Mouse (Mus musculus) bone marrow macrophage, adult 2 months (primary cell): Measurements from ENCODE around the gene Fabp2. TPM values are rescaled to one million over a fixed set of nuclear protein-coding genes. Genes with fewer than 3 reads are reported as not detected.

ENCODE experiments used
- H3K27ac ChIP-seq: 2 replicates; pipeline ENCODE4 v1.5.1; 2012; ENCODE audit warnings: low read depth, low read length; ENCODE audit not compliant: insufficient read depth
- H3K4me1 ChIP-seq: 2 replicates; pipeline ENCODE4 v1.6.1; 2012; ENCODE audit warnings: low read length; ENCODE audit not compliant: control insufficient read depth, insufficient read depth
- H3K4me3 ChIP-seq: 2 replicates; pipeline ENCODE4 v1.5.1; 2012; ENCODE audit warnings: mild to moderate bottlenecking, low read length, moderate library complexity; ENCODE audit not compliant: insufficient read depth
- CTCF ChIP-seq: IDR thresholded peaks from 2 replicates; pipeline ENCODE4 v1.5.1; 2012; ENCODE audit warnings: low read depth, mild to moderate bottlenecking, low read length, moderate library complexity
- POLR2A ChIP-seq: IDR thresholded peaks from 2 replicates; pipeline ENCODE4 v1.6.1; 2012; ENCODE audit warnings: mild to moderate bottlenecking, low read depth, low read length, borderline replicate concordance
- polyA plus RNA-seq: library from polyadenylated mRNA; stranded (reverse); fragments of >200 nt; gene quantifications from 2 replicates; pipeline ENCODE4 v1.2.4, GENCODE M21; 2012; ENCODE audit not compliant: missing spikeins, insufficient read depth, insufficient read length

The Fabp2 gene
- not detected in 2 replicates for polyA plus RNA-seq

DNA sequence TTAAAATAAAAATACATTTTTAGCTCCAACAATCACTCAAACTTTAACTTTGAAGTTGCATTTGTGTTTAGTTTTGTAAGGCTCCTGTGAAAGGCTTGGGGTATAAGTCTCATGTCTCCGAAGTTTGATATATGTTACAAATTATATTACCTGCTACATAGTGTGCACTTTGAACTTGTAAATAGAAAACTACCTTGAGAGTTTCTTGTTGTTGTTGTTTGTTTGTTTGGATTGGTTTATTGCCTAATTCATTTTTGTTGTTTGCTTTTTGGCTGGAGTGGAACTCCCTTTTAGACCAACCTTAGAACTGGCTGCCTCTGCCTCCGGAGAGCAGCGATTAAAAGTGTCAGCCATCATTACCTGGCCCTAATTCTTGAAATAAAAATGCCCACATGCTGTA, at the start of gene Fabp2:
Fabp2 (plus strand) TSS at position 301 of the 400 bp plus-strand sequence.
- TF ChIP-seq POLR2A: no peak
- no peak for TF ChIP-seq CTCF
- H3K27ac ChIP-seq: no peak within 1 kb of the TSS

DNA sequence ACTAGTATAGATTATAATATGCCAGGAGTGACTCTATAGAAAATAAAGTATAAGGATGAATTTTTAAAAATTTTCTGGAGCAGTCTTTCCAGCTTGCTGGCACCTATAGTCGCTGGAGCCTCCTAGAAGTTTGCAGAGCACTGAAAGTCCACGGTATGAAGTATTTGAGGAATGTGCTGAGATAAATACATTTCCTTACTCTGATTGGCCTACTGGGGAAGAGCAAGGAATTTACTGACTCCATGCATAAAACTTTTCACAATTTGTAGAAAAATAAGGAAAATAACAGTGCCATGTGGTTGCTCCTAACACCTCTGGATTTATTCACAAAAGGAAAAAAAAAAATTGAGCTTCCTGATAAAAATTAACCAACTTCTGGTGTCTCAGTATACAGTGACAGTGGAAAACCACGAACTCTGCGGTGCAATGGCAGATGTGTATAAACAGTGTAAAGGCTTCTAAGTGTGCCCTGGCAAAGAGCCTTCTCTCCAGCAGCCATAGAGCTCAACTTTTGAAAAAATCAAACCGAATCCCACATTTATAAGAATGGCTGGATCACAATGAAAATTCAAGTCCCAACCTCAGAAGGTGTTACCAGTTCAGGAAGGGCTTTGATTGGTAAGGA, 46.4 kb upstream of the Fabp2 start:
- Histone ChIP-seq H3K4me1 (no peaks in the 10 kb centered on the region), H3K4me3 (no peak overlapping the region), H3K27ac (no peak overlapping the region)
- TF ChIP-seq POLR2A (no peak), CTCF (no peak)

More for the DNA sequence above, at the start of gene Fabp2:
- Histone ChIP-seq H3K4me3 (no peak within 1 kb of the TSS), H3K4me1 (no peaks in the 10 kb centered on the region)

DNA sequence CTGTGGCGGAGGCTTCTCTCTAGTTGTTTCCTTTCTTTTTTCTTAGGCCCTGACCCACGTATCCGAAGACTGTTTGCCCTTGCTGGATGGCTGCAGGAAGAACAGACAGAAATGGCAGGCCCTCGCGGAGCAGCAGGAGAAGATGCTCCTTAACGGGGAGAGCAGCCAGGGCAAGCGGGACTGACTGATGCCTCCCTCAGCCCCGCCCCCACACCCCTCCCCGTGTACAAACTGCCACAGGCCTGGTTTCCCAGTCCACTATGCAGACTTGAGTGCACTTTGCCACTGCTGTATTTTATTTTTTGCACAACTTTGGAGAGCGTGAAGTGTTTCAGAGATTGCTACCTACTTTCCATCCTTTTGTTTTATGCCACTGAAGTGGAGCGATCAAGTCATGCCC, 39.7 kb upstream of the Fabp2 start:
- Histone ChIP-seq H3K27ac (no peak overlapping the region), H3K4me3 (no peak overlapping the region), H3K4me1 (no peaks in the 10 kb centered on the region)
- TF ChIP-seq POLR2A: no peak
- no peak for TF ChIP-seq CTCF

DNA sequence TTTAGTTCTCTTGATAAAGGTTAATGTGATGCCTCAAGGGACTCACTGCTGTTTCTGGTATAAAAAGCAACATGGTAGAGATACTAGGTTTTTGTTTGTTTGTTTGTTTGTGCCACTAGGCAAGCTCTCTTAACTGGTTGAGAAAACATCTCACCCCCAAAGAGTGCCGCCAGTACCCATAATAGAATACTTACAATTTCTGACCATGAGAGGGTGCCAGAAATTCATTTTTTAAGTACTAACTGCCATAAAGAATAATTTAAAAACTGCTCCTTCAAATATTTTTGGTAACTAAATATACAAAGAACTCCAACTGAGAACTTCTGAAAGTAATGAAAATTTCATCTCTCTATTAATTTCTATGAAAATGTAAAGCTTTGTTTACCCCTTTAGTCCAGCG, 35.0 kb upstream of the Fabp2 start:
- Histone ChIP-seq H3K27ac (no peak overlapping the region), H3K4me1 (no peaks in the 10 kb centered on the region), H3K4me3 (no peak overlapping the region)
- TF ChIP-seq CTCF: no peak
- no peak for TF ChIP-seq POLR2A

DNA sequence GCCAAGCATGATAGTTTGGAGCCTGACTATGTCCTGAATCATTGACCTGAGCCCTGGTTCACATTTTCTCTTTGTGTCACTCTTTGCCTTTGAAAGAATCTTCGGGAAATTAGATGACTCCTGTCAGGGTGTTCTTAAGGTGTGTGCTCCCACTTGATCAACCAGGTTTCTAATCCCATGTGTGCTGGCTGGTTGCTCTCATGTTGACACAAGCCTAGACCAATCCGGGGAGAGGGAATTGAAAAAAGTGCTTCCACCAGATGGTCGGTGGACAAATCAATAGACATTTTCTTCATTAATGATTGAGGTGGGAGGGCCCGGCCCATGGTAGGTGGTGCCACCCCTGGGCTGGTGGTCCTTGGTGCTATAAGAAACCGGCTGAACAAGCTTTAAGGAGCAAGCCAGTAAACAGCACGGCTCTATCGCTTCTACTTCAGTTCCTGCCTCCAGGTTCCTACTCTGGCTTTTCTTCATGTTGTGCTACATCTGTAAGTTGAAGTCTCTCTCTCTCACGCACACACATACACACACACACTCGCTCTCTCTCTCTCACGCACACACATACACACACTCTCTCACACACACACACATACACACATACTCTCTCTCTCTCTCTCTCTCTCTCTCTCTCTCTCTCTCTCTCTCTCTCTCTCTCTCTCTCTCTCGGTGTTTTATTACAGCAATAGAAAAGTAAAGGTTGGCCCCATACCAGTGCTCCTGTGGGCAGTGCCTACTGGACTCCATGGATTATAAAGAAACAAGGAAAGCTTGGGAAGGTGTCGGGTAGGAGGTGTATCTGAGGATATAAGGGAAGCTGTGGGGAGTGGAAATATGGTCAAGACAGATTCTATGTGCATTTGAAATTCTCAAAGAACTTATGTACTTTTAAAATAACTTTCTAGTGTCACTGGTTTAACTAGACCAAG, 34.0 kb upstream of the Fabp2 start:
- H3K27ac ChIP-seq: no peak overlapping the region
- no peak overlapping the region for H3K4me3 ChIP-seq
- TF ChIP-seq CTCF: no peak
- TF ChIP-seq POLR2A: no peak
- no peaks in the 10 kb centered on the region for H3K4me1 ChIP-seq

DNA sequence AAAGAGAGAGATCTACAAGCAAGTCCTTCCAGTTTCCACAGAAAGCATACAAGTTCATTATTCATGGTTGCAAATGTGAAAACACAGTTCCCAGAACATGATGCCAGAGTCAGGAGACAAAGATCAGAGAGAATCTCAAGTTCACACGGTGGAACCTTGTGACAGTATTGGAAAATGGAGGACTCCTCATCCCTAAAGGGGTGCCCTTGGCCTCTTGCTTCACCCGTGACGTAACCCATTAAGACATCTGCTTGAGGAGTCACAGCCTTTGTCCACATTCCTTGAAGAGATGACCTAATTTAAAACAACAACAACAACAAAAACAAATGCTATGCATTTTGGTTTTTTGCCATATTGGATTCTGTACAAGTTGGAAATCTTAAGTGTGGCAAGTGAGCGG, 29.8 kb upstream of the Fabp2 start:
- H3K4me1 ChIP-seq: no peaks in the 10 kb centered on the region
- H3K27ac ChIP-seq: no peak overlapping the region
- H3K4me3 ChIP-seq: no peak overlapping the region
- TF ChIP-seq POLR2A (no peak), CTCF (no peak)

DNA sequence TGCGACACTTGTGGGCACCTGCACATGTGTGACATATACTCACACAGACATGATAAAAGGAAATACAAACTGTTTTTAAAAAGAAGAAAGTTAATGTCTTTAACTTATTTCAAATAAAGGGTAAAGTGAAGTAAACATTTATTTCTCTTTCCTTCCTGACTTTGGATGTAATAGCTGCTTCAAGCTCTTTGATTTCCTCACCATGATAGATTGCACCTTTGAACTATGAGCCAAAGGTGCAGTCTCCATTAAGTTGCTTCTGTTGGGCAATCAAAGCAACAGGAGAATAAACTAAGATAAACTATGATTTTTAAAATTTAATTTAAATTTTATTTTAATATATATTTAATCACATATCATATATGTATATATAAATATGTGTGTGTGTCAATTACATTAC, 26.6 kb upstream of the Fabp2 start:
- H3K27ac ChIP-seq: no peak overlapping the region
- H3K4me3 ChIP-seq: no peak overlapping the region
- TF ChIP-seq POLR2A (no peak), CTCF (no peak)
- no peaks in the 10 kb centered on the region for H3K4me1 ChIP-seq

DNA sequence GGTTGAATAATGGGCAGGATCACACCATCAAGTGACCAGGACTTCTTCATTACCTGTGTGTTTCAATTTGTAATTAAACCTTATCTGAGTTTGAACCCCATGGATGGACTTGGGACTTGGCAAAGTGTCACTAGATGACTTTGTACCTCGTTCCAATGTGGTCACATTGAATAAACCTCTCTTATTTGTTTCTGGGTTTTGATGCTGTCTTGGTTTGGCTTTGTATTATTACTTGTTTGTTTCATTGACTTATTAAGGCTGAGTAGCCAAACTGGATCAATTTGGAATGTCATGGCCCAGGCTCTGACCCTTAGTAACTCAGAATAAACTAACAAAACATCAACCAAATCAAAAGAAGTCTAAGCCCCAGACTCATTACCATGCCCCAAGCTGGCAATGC, 23.3 kb upstream of the Fabp2 start:
- Histone ChIP-seq H3K27ac (no peak overlapping the region), H3K4me1 (no peaks in the 10 kb centered on the region)
- TF ChIP-seq CTCF: no peak
- TF ChIP-seq POLR2A: no peak

DNA sequence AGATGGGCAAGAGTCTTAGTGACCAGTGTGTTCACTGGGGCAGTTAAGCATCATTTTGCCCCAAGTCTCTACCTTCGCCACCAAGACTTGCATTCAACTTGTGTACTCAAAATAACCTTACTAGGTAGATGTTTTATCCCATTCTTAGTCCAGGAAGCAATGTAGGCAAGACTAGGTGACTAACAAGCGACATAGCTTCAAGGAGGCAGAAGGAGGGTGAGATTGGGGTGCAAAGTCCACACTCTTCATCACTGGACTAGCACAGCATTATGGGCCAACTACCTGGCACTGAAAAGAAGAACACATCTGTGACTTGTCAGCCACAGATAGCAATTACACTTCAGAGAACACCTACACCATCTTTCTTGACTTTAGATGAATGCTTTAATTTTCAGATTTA, 18.0 kb upstream of the Fabp2 start:
- TF ChIP-seq CTCF: no peak
- no peak for TF ChIP-seq POLR2A
- no peaks in the 10 kb centered on the region for H3K4me1 ChIP-seq
- H3K4me3 ChIP-seq: no peak overlapping the region
- H3K27ac ChIP-seq: no peak overlapping the region

More for the DNA sequence above, 23.3 kb upstream of the Fabp2 start:
- H3K4me3 ChIP-seq: no peak overlapping the region

DNA sequence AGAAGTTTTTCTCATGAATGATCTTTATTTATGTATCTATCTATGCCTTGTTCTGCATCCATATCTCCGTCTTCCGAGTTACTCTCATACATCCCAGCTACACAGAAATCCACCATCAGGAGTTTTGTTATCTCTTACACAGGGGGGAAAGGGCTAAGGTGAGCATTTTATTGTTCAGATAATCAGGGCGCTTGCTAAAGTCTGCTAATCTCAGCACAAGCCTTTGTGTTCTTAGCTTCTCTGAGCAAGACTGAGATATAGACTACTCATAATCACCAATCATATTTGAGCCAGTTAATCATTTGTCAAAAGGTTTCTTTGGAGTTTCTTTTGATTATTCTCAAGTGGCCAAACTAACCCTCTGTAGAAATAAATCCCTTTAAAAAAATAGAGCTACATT, 17.3 kb upstream of the Fabp2 start:
- H3K4me3 ChIP-seq: no peak overlapping the region
- TF ChIP-seq CTCF (no peak), POLR2A (no peak)
- no peak overlapping the region for H3K27ac ChIP-seq
- H3K4me1 ChIP-seq: no peaks in the 10 kb centered on the region
